Mouse (Mus musculus): Measurements from ENCODE around the gene Cyba. TPM values are rescaled to one million over a fixed set of nuclear protein-coding genes. Genes with fewer than 3 reads are reported as not detected.

Gene Cyba
- polyA plus RNA-seq, 1 experiment = 197 TPM

DNA sequence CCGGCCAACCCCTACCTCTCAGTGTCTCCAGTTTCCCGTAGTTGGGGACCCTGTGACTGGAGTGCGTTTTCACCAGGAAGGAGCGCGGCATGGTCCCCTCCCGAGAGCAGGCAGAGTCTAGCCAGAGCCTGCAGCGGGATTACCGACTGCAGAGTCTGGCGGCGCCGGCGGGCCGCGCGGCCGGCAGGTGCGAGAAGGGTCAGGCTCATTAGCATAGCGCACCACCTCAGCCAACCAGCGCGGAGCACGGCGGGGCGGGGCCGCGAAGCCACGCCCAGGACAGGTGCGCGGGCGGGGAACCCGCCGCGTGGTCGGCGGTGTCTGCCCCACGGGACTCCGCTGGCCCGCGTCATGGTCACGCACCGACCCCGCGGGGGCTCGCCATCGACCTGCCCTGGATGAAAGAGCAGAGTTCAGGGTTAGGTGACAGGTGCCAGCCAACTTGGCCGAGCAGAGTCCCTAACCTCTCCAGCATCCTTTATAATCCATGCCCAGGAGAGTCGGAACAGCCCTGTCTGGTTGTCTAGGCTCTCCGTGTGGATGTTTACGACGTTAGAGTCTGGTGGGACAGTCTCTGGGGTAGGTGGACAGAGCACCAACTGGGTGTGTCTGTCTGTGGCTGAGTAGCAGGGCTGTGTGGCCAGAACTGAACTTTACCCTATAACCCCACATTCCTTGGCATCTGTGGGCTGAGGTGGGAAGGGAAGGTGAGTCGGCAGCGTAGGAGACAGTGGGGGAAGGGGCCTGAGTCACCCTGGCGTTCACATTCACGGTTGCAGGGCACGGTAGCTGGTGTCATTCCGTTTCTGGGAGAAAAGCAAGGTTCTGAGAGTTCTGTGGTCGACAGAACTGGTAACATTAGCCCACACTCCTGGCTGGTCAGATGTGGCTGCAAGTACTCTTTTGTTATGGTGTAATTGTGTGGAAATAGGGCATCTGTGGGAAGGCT, 28.1 kb upstream of the Cyba start, which contains the start of gene Snai3:
Gene Snai3 (minus strand): TSS at position 210 of the 949 bp plus-strand sequence.
- no peak for TF ChIP-seq GATA1 (IDR thresholded peaks at IDR 0.05; ENCODE audit: low read length)

DNA sequence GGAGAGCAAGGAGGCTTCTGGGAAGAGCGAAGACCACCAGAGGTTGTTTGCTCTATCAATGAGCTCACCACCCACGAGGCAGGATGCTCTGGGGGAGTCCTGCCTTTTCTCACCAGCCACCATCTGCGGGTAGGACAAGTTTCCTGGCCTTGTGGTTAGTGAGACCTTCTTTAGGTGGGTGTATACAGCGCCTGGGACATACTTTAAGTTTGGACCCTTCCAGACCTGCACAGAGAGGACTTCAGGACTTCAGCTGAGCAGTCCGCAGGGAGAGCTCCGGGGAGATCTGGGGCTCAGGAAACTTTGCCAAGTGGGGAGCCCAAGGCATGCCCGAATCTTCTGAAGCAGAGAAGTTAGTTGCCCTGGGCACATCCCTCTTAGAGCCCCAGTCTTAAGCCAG, 27.3 kb upstream of the Cyba start:
- no peak for TF ChIP-seq GATA1 (IDR thresholded peaks at IDR 0.05; ENCODE audit: low read length)

DNA sequence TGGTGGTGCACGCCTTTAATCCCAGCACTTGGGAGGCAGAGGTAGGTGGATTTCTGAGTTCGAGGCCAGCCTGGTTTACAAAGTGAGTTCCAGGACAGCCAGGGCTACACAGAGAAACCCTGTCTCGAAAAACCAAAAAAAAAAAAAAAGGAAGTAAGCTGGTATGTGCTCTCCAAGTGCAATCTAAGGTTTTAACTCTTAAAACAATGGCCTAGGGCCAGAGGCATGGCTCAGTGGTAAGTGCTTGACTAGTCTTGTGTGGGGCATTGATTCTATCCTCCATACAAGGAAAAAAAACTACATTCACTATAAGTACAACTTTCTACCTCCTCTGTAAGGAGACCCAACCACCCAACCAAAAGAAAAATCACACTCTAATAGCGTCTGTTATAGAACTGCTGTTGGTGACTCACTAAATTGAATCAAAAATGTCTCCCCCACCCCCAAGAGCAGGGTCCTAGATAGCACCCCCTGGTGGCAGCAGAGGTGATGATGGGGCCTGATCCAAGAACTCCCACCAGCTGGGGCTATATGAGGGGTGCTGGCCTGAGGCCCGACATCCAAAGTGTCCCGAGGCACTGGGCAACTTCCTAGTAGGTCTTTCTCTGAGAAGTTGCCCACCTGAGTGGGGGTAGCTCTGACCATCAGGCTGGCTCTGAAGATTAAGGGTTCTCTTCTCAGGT, 26.6 kb upstream of the Cyba start:
- TF ChIP-seq GATA1 (IDR thresholded peaks at IDR 0.05; ENCODE audit: low read length) = no peak

DNA sequence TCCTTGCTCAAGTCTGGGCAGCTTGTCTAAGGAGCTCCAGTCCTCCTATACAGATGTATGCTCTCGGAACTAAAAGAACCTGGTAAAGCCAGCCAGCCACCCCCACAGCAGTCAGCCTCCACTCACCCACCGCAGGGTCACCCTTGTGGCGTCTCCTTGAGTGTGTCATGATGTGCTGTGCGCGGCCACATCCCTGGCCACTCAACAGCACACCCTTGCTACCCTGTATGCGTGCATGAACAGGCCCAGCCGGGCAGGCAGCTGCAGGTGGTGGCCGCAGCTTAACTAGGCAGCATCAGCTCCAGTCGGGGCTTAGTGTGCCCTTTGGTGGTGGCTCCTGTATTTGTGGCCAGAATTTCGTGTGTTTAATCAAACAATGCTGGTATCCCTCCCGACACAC, 24.4 kb upstream of the Cyba start:
- no peak for TF ChIP-seq GATA1 (IDR thresholded peaks at IDR 0.05; ENCODE audit: low read length)

DNA sequence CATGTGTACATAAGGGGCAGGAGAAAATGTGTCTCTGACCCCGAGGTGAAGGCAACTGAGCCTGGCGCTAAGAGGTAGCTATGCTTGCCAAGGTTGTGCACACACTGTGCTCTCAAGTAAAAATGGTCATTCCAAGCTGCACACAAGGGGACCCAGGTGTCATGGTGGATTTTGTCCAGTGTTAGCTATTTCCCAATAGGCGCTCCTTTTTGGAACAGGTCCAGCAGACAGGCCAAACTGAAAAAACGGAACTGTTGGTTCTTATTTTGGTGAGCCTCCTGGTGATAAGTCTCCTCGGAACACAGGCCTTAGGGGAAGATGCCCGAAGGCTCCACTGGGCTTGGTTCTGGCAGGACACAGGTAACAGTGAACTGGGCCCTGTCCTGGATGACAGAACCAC, 21.7 kb upstream of the Cyba start:
- no peak for TF ChIP-seq GATA1 (IDR thresholded peaks at IDR 0.05; ENCODE audit: low read length)

DNA sequence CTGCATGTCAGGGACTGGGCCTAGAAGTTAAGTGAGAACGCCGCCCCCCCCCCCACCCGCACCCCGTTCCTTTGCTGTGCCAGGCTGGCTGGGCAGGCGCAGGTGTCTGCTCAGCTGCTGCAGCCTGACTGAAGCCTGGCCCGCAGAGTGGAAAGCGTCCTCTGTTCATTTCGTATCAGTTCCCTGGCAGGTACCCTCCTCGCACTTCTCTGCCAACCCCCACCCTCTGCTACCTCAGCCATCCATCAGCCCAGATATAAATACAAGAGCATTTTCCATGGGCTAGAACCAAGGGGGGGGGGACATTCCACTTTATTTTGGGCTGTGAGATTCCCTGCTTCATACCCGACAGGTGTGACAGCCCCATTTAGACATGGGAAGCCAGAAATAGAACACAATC, 19.4 kb upstream of the Cyba start:
- TF ChIP-seq GATA1 (IDR thresholded peaks at IDR 0.05; ENCODE audit: low read length) = no peak

DNA sequence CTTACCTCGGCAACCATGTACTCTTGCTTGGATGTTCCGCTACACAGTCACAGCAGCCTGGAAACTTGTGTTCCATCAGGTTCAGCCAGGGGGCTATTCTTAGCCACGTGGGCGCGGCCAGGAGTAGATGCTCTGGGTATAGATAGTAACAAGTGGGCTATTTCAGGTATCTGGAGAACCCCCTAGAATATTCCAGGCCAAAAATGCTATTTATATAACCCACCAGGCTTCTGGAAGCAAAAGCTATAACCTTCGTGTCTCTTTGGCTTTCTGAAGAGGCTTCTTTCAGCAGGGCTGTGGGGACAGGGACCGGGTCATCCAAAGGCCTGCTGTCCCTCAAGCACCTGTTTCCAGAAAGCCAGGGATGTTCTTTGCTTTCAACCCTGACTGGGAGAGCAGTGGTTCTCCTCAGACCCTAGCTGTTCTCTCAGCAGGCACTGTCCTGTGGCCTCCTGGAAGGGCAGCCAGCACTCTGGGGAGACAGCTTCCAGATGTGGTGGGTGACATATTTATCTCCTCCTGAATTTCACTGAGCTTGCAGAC, 18.5 kb upstream of the Cyba start:
- no peak for TF ChIP-seq GATA1 (IDR thresholded peaks at IDR 0.05; ENCODE audit: low read length)

DNA sequence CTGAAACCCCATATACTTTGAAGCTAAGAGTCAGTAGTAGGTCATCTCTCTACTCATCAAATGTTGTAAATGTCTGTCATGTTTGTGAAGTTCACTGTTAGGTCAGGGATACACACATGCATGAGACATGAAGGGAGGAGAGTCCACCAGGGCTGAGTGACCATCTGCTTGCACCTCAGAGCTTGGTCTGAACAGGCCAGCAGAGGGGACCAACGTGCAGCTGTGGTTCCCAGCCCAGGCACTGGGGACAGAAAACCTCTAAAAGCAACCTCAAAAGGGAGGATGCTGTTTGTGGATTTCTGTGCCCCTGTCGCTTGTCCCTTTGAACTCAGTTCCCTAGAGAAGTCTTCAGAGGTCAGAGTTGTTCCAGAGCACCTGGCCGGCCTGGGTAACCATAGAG, 12.5 kb upstream of the Cyba start:
- TF ChIP-seq GATA1 (IDR thresholded peaks at IDR 0.05; ENCODE audit: low read length) = no peak

DNA sequence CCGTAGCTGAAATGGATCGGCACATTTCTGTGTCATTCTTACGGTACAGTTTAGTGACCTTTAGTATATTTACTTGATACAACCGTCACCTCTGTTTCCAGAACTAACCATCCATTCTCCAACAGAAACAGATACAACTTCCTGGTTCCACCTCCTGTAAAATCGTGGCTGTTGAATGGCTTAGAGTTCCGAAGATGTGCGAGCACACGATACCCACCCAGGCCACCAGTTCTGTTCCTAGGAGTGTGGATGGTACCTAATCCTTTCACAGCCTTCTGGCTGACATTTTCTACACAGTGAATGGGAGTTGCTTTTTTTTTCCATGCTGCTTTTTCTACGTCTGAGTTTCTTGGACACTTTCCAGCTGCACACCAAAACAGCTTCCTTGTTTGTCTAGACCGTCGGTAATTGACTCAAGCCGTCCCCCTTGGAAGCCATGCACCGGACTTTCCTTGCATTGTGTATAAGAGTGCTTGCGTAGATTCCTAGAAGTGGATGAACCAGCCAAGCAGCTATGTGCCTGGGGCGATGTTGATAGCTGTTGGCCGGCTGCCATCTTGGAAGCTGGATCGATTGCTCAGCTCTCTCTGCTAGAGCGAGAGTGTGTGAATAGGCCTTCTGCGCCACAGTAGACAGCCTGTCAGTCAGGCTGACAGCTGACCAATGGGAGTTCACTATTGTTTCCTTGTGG, 11.5 kb upstream of the Cyba start:
- no peak for TF ChIP-seq GATA1 (IDR thresholded peaks at IDR 0.05; ENCODE audit: low read length)

DNA sequence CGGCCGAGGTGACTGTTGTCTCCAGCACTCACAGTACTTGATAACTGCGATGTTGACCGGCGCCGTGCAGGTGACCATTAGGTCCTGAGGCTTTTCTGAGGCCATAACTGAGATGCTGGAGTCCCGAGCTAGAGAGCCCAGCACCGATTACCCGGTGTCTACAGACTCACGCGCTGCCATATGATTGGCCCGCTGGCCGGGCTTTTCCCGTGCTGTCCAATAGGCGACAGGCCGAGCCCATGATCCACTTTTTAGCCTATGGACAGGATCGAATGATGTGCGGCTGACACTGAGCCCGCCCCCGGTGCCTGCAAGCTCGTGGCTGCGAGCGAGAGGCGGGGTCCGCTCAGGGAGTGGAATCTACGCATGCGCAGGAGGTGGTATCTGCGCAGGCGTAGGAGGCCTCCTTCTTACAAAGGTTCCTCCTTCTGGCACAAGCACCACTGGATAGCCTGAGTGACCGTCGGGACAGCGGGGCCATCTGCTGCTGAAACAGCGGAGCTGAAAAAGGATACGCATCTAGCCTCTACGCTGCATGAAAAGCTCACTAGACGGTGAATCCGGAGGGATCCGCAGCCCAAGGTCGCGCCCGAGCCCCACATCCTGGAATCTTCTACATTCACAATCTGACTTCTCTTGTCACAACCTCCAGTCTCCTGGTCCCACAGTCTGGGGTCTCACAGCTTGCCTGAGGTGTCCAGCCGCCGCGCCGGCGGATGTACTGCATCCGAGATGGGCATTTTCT, 10.7 kb upstream of the Cyba start, which contains the start of gene Mvd:
Gene Mvd (minus strand): TSS at position 161 of the 745 bp plus-strand sequence.
- TF ChIP-seq GATA1 (IDR thresholded peaks at IDR 0.05; ENCODE audit: low read length) = no peak

DNA sequence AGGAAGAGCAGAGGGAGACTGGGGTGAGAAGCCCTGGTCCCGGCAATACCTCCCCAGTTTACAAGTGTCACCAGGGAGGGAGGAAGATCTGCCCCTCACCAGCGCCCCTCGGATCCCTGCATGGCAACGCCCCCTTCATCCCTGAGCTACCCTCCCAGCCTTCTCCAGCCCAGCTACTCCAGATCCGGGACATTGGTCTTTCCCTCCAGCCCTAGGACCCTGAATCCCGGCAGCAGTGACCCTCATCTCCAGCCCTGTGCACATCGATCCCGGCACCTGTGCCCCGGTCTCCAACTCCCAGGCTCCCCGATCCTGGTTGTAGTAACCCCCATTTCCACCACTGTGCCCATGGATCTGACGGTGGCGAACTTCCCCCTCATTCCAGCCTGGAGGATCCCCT, 10.1 kb upstream of the Cyba start:
- no peak for TF ChIP-seq GATA1 (IDR thresholded peaks at IDR 0.05; ENCODE audit: low read length)

DNA sequence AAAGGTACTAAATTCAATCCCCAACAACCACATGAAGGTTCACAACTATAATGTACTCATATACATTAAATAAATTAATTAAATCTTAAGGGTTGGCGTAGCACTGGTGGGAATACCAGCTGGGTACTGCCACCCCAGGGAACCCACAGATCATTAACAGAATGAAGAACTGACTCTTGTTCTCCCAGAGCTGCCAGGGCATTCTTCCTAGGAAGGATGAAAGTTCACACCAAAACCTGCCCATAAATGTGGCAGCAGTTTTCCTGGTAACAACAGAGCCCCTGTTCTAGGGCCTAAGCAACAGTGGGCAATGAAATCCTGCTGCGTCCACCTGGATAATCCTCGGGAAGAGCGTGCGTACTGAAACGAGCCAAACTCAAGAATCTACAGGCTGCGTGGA, 9.6 kb upstream of the Cyba start:
- no peak for TF ChIP-seq GATA1 (IDR thresholded peaks at IDR 0.05; ENCODE audit: low read length)

DNA sequence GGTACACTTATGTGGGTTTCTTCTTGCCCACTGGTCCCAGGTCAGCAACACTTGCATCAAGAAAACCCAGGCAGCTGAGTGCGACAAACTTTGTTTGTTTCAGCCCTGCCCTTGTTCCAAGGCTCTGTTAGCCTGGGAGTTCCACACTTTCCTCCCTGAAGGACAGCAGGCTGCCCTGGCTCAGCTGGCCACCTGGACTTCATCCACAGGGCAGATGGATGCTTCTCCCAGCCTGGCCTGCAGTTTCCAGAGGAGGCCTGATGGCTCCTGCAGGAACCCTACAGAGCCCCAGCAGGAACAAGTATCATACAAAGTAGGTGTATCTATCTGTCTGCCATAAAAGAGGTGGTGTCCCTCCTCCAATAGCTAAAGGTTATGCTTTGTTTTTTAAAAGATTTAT, 8.6 kb upstream of the Cyba start:
- no peak for TF ChIP-seq GATA1 (IDR thresholded peaks at IDR 0.05; ENCODE audit: low read length)

DNA sequence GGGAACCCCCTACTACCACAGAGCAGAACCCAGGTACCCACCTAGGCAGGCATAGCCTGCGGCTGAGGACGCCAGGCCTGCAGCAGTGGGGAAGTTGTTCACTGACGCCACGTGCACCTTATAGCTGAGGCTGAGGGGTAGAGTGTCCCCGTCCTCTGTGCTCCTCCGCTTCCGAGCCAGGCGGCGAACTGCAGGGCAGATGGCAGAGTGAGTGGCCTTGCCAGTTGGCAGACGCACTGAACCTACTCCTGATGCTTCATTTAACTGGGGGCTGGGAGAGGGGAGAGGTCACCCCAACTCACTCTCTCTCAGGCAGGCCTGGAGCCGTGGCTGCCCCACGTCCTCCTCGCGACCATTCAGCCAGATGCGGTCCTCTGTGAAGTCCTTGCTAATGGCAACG, 6.6 kb upstream of the Cyba start:
- no peak for TF ChIP-seq GATA1 (IDR thresholded peaks at IDR 0.05; ENCODE audit: low read length)

DNA sequence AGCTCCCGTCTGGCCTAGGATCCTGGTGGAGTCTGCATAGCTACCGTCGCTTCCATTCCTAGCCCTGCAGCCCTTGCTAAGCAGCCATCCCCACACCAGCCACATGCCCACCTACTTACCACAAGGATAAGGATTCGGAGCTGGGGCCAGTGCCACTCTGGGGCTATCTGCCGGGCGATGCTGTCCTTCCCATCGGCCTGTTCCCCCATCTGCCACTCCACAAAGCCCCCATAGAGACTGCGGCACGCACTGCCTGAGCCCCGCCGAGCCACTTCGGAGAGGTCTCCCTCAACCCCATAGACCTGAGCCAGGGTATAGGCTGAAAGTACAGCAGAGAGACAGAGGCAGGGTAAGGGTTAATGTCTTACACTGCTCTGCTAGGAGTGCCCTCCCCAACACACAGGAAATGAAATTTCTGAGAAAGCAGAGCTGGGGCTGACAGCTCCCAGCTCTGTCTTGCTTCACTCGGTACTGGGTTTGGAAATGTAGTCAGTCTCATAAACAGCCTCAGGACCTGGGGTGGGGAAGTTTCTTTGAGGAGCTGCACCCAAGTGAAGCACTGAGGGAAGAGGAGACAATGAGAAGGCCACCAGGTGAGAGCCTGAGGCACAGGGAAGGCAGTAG, 5.1 kb upstream of the Cyba start:
- no peak for TF ChIP-seq GATA1 (IDR thresholded peaks at IDR 0.05; ENCODE audit: low read length)
